Mouse (Mus musculus): ENCODE data around the gene Cd300lb.

Cd300lb gene

GRCm38 (mm10) chr11:114880589-114880988 lies 53.6 kb downstream of the Cd300lb start:
- peak; percentile 32 for DNase-seq

GRCm38 (mm10) chr11:114880185-114880584 lies 54.0 kb downstream of the Cd300lb start:
- no peak for DNase-seq

- no peak for DNase-seq
Observed at GRCm38 (mm10) chr11:114879666-114880065, 54.5 kb downstream of the Cd300lb start.

GRCm38 (mm10) chr11:114877145-114877544 lies 57.0 kb downstream of the Cd300lb start:
- DNase-seq: peak; percentile 76

- no peak for DNase-seq
Observed at GRCm38 (mm10) chr11:114876621-114877020, 57.6 kb downstream of the Cd300lb start.

- DNase-seq: no peak
Observed at GRCm38 (mm10) chr11:114876176-114876575, 58.0 kb downstream of the Cd300lb start.

GRCm38 (mm10) chr11:114875301-114875801 lies 58.8 kb downstream of the Cd300lb start:
- DNase-seq: peak; percentile 34

- no peak for DNase-seq
Observed at GRCm38 (mm10) chr11:114874226-114875145, 59.7 kb downstream of the Cd300lb start.

GRCm38 (mm10) chr11:114873022-114873817 lies 61.0 kb downstream of the Cd300lb start:
- DNase-seq: no peak

Measured in cerebellum, adult 11 months (tissue).